ENCODE assay signal across 10 mouse cellular contexts in the genomic region with DNA sequence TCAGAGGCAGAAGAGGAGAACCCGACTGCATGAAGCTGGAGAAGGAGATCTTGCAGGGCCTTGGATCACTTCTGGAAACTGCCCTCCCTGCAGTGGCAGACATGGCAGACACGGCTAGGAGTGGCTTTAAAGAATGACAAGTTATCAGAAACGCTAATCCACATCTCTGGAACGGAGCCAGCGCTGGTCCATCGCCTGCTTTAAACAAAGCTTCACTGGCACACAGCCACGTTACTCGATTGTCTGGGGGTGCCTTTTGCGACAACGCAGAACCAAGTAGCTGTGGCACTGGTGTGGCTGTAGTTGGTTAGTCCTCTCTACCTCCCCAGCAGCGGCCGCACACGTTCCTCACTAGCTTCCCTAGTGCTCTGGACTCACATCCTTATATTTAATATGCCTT.
A peak's percentile ranks its signal among the peaks of the same experiment; 100 is the strongest.
DNase-seq lines count a peak whose midpoint lies in the region; ATAC-seq and TF ChIP-seq lines count a peak whose summit lies in the region.
"Had no signal": no experiment of that assay in that cellular context is flagged by ENCODE, and none has a peak within 500 bp of the region (broad histone marks: within the 10 kb centered on the region; RNA-seq: fewer than 3 reads in every experiment).

No protein-coding gene starts in this region.

- no peaks in the 10 kb centered on the region for H3K36me3 ChIP-seq in heart, embryonic 16.5 days (ENCODE audit: control insufficient read depth, insufficient read depth)
- no peaks in the 10 kb centered on the region for H3K36me3 ChIP-seq in heart, embryonic 10.5 days
- H3K36me3 ChIP-seq in hindbrain, postnatal 0 days (ENCODE audit: insufficient read depth, low read length): no peaks in the 10 kb centered on the region
- no peaks in the 10 kb centered on the region for H3K36me3 ChIP-seq in stomach, embryonic 16.5 days (ENCODE audit: control insufficient read depth, insufficient read depth, low read length)
- H3K36me3 ChIP-seq: liver, embryonic 13.5 days had no signal

- no peaks in the 10 kb centered on the region for H3K9me3 ChIP-seq in heart, embryonic 16.5 days (replicated peaks; ENCODE audit: control insufficient read depth, low read length)
- H3K9me3 ChIP-seq in heart, embryonic 10.5 days: no peaks in the 10 kb centered on the region
- H3K9me3 ChIP-seq in hindbrain, postnatal 0 days (ENCODE audit: low read length): no peaks in the 10 kb centered on the region
- no peaks in the 10 kb centered on the region for H3K9me3 ChIP-seq in stomach, embryonic 16.5 days (replicated peaks; ENCODE audit: control insufficient read depth, low read length)
- H3K9me3 ChIP-seq: liver, embryonic 13.5 days had no signal

- no peak overlapping the region for H3K9ac ChIP-seq in heart, embryonic 16.5 days (ENCODE audit: low read length)
- no peak overlapping the region for H3K9ac ChIP-seq in hindbrain, postnatal 0 days (replicated peaks; ENCODE audit: low read length)
- no peak overlapping the region for H3K9ac ChIP-seq in stomach, embryonic 16.5 days (ENCODE audit: low read length)
- H3K9ac ChIP-seq: liver, embryonic 13.5 days had no signal

- H3K4me1 ChIP-seq in heart, embryonic 16.5 days (ENCODE audit: control insufficient read depth, insufficient read depth, low read length): peaks cover 4% of the 10 kb centered on the region; the same call in 1 of the 2 replicates
- H3K4me1 ChIP-seq in heart, embryonic 10.5 days: peaks cover 5% of the 10 kb centered on the region
- peaks cover 3% of the 10 kb centered on the region; the same call in 1 of the 2 replicates for H3K4me1 ChIP-seq in hindbrain, postnatal 0 days (ENCODE audit: insufficient read depth, low read length)
- no peaks in the 10 kb centered on the region for H3K4me1 ChIP-seq in stomach, embryonic 16.5 days (ENCODE audit: control insufficient read depth, insufficient read depth, low read length)

- TF ChIP-seq CTCF in hindbrain, postnatal 0 days (IDR thresholded peaks at IDR 0.05; ENCODE audit: low read depth): no peak
- no peak for TF ChIP-seq CTCF in layer of hippocampus, adult 2 months (conservative IDR thresholded peaks at IDR 0.05)

- 30% methylated on average over 13 of the region's 13 CpGs for WGBS in heart, embryonic 16.5 days
- 48% methylated on average over 13 of the region's 13 CpGs for WGBS in heart, embryonic 10.5 days
- 34% methylated on average over 13 of the region's 13 CpGs for WGBS in hindbrain, postnatal 0 days
- 31% methylated on average over 13 of the region's 13 CpGs for WGBS in stomach, embryonic 16.5 days

- DNase-seq in heart, embryonic 10.5 days (ENCODE audit: low spot score): no peak
- DNase-seq in retina, postnatal 1 day: peak; percentile 61
- no peak for DNase-seq in retina, embryonic 14.5 days (ENCODE audit: low spot score)
- DNase-seq in hindbrain, postnatal 0 days (ENCODE audit: low spot score): peak; percentile 50
- DNase-seq in layer of hippocampus, adult 2 months (ENCODE audit: low spot score in 2 of 2): no peak
- DNase-seq: kidney, adult 8-10 months; liver, embryonic 13.5 days; thymus, postnatal 25 days had no signal

- ATAC-seq in heart, embryonic 16.5 days (replicated peaks; ENCODE audit: extremely low read depth, insufficient read depth, low FRiP score): no peak
- ATAC-seq in hindbrain, postnatal 0 days: no peak
- no peak for ATAC-seq in stomach, embryonic 16.5 days (ENCODE audit: insufficient read depth, low FRiP score)

- no peaks in the 10 kb centered on the region for H3K27me3 ChIP-seq in heart, embryonic 16.5 days (ENCODE audit: control insufficient read depth, insufficient read depth, low read length)
- no peaks in the 10 kb centered on the region for H3K27me3 ChIP-seq in heart, embryonic 10.5 days (ENCODE audit: insufficient read depth, poor library complexity, severe bottlenecking)
- no peaks in the 10 kb centered on the region for H3K27me3 ChIP-seq in hindbrain, postnatal 0 days (ENCODE audit: insufficient read depth, low read length)
- no peaks in the 10 kb centered on the region for H3K27me3 ChIP-seq in stomach, embryonic 16.5 days (ENCODE audit: control insufficient read depth, insufficient read depth, low read length)
- H3K27me3 ChIP-seq: liver, embryonic 13.5 days had no signal

- H3K4me3 ChIP-seq in heart, embryonic 16.5 days (ENCODE audit: low read length): no peak overlapping the region
- no peak overlapping the region for H3K4me3 ChIP-seq in heart, embryonic 10.5 days
- no peak overlapping the region for H3K4me3 ChIP-seq in hindbrain, postnatal 0 days (ENCODE audit: low read length)
- no peak overlapping the region for H3K4me3 ChIP-seq in stomach, embryonic 16.5 days (replicated peaks; ENCODE audit: low read length)
- H3K4me3 ChIP-seq in layer of hippocampus, adult 2 months: no peak overlapping the region
- H3K4me3 ChIP-seq: liver, embryonic 13.5 days had no signal

- H3K27ac ChIP-seq in heart, embryonic 16.5 days (ENCODE audit: low read length): no peak overlapping the region
- H3K27ac ChIP-seq in heart, embryonic 10.5 days: no peak overlapping the region; the same call in 1 of the 2 replicates
- no peak overlapping the region for H3K27ac ChIP-seq in hindbrain, postnatal 0 days
- H3K27ac ChIP-seq in stomach, embryonic 16.5 days (ENCODE audit: low read length): no peak overlapping the region
- no peak overlapping the region for H3K27ac ChIP-seq in layer of hippocampus, adult 2 months
- H3K27ac ChIP-seq: liver, embryonic 13.5 days had no signal

- peak overlapping the region; percentile 39; the same call in 1 of the 2 replicates for H3K4me2 ChIP-seq in heart, embryonic 16.5 days (ENCODE audit: low read depth, low read length)
- peak overlapping the region; percentile 38 for H3K4me2 ChIP-seq in hindbrain, postnatal 0 days (ENCODE audit: low read depth, low read length)
- 0 out of 2 replicates have a peak overlapping the region, but pooled peaks have one; percentile 9 for H3K4me2 ChIP-seq in stomach, embryonic 16.5 days (ENCODE audit: low read depth, low read length)
- H3K4me2 ChIP-seq: liver, embryonic 13.5 days had no signal

Comparison
In these comparisons a context has a peak if more than half of its experiments do, and no peak if none do; other contexts are left out.
1. DNase-seq: peak in retina, postnatal 1 day (single experiment) and hindbrain, postnatal 0 days (single experiment); none in heart, embryonic 10.5 days (single experiment), retina, embryonic 14.5 days (single experiment) and layer of hippocampus, adult 2 months (0 of 2).
2. Peak in every context shown above with its lines, with median percentiles within 50 percentile points of each other: H3K4me2 ChIP-seq.